Comparison of ENCODE assay signal across 32 mouse cellular contexts in genomic region chr4:40355791-40356450, GRCm38 (mm10).
DNase-seq lines count a peak whose midpoint lies in the region; ATAC-seq and TF ChIP-seq lines count a peak whose summit lies in the region.
"Had no signal": no experiment of that assay in that cellular context is flagged by ENCODE, and none has a peak within 500 bp of the region (broad histone marks: within the 10 kb centered on the region; RNA-seq: fewer than 3 reads in every experiment).

No protein-coding gene starts in this region.

- ATAC-seq in intestine, embryonic 14.5 days (replicated peaks; ENCODE audit: low FRiP score, low TSS enrichment, low read depth) = no peak
- no peak for ATAC-seq in intestine, embryonic 16.5 days
- ATAC-seq: inflammation-experienced regulatory T-cells, adult 6 months; lung, postnatal 0 days had no signal

- no peak overlapping the region for H3K9ac ChIP-seq in intestine, embryonic 14.5 days (ENCODE audit: low read length)
- H3K9ac ChIP-seq in intestine, embryonic 16.5 days (ENCODE audit: low read depth, low read length) = no peak overlapping the region
- H3K9ac ChIP-seq: embryonic facial prominence, embryonic 13.5 days; hindbrain, embryonic 15.5 days; limb, embryonic 15.5 days; liver, embryonic 13.5 days; midbrain, embryonic 13.5 days; neural tube, embryonic 13.5 days had no signal

- DNase-seq in cerebellum, adult 2 months = no peak
- DNase-seq in cerebellum, adult 11-12 months = no peak
- DNase-seq in intestine, embryonic 14.5 days (ENCODE audit: low spot score) = peak; percentile 34
- DNase-seq in right cerebral cortex, adult 18-20 months = peak; percentile 19
- no peak for DNase-seq in right cerebral cortex, postnatal 14 days
- no peak for DNase-seq in B cell, adult 2 months
- DNase-seq in lung, postnatal 36 days = no peak
- DNase-seq: adrenal gland, postnatal 10 days; cerebellum, adult 11 months; cerebellum, postnatal 10 days; gastrocnemius, adult 2 months; heart, postnatal 14 days; kidney, adult 2 months; kidney, postnatal 4 days; liver, embryonic 13.5 days; lung, adult 18-20 months; spleen, adult 18-20 months; thymus, adult 18-20 months; thymus, postnatal 36 days had no signal

- no peaks in the 10 kb centered on the region for H3K4me1 ChIP-seq in cerebellum, adult 2 months (ENCODE audit: control insufficient read depth, insufficient read depth, low read length)
- H3K4me1 ChIP-seq in intestine, embryonic 14.5 days (replicated peaks; ENCODE audit: control insufficient read depth, insufficient read depth, low read length) = no peaks in the 10 kb centered on the region
- H3K4me1 ChIP-seq in intestine, embryonic 16.5 days (ENCODE audit: control insufficient read depth, insufficient read depth, low read length) = no peaks in the 10 kb centered on the region
- H3K4me1 ChIP-seq: hindbrain, embryonic 10.5 days; limb, embryonic 10.5 days; limb, embryonic 15.5 days; liver, embryonic 13.5 days; midbrain, embryonic 13.5 days; neural tube, embryonic 13.5 days had no signal

- H3K4me3 ChIP-seq in cerebellum, adult 2 months (replicated peaks; ENCODE audit: insufficient read depth, low read depth, low read length) = no peak overlapping the region
- no peak overlapping the region for H3K4me3 ChIP-seq in intestine, embryonic 14.5 days (ENCODE audit: low read depth, low read length)
- no peak overlapping the region for H3K4me3 ChIP-seq in intestine, embryonic 16.5 days (ENCODE audit: low read length)
- H3K4me3 ChIP-seq: embryonic facial prominence, embryonic 13.5 days; forebrain, embryonic 10.5 days; gastrocnemius, adult 2 months; hindbrain, embryonic 10.5 days; hindbrain, embryonic 15.5 days; limb, embryonic 10.5 days; limb, embryonic 15.5 days; liver, embryonic 13.5 days; midbrain, embryonic 13.5 days; neural tube, embryonic 13.5 days had no signal

- no peaks in the 10 kb centered on the region for H3K27me3 ChIP-seq in cerebellum, adult 2 months (ENCODE audit: control insufficient read depth, insufficient read depth, low read length)
- no peaks in the 10 kb centered on the region for H3K27me3 ChIP-seq in intestine, embryonic 14.5 days (replicated peaks; ENCODE audit: control insufficient read depth, insufficient read depth, low read length)
- H3K27me3 ChIP-seq in intestine, embryonic 16.5 days (replicated peaks; ENCODE audit: control insufficient read depth, insufficient read depth, low read length) = no peaks in the 10 kb centered on the region
- H3K27me3 ChIP-seq: embryonic facial prominence, embryonic 13.5 days; hindbrain, embryonic 15.5 days; limb, embryonic 15.5 days; liver, embryonic 13.5 days; midbrain, embryonic 13.5 days; neural tube, embryonic 13.5 days had no signal

- TF ChIP-seq CTCF in cerebellum, adult 2 months (IDR thresholded peaks at IDR 0.05; ENCODE audit: borderline replicate concordance, insufficient read depth, low read depth, low read length) = no peak

- H3K27ac ChIP-seq in cerebellum, adult 2 months (ENCODE audit: insufficient read depth, low read length) = 0 out of 2 replicates have a peak overlapping the region, but pooled peaks have one; percentile 30
- H3K27ac ChIP-seq in intestine, embryonic 14.5 days (ENCODE audit: low read depth) = no peak overlapping the region
- H3K27ac ChIP-seq in intestine, embryonic 16.5 days (ENCODE audit: low read length) = no peak overlapping the region
- H3K27ac ChIP-seq: embryonic facial prominence, embryonic 13.5 days; forebrain, embryonic 10.5 days; gastrocnemius, adult 2 months; hindbrain, embryonic 10.5 days; hindbrain, embryonic 15.5 days; limb, embryonic 10.5 days; limb, embryonic 15.5 days; liver, embryonic 13.5 days; macrophage; midbrain, embryonic 13.5 days; neural tube, embryonic 13.5 days had no signal

- H3K9me3 ChIP-seq in intestine, embryonic 14.5 days (ENCODE audit: control insufficient read depth, low read length) = no peaks in the 10 kb centered on the region
- H3K9me3 ChIP-seq in intestine, embryonic 16.5 days (ENCODE audit: control insufficient read depth, low read length) = no peaks in the 10 kb centered on the region
- H3K9me3 ChIP-seq: embryonic facial prominence, embryonic 13.5 days; forebrain, embryonic 10.5 days; G1E; hindbrain, embryonic 10.5 days; hindbrain, embryonic 15.5 days; limb, embryonic 10.5 days; limb, embryonic 15.5 days; liver, embryonic 13.5 days; midbrain, embryonic 13.5 days; neural tube, embryonic 13.5 days had no signal

- WGBS in cerebellum, adult 2 months = 84% methylated on average over 3 of the region's 3 CpGs
- WGBS in intestine, embryonic 14.5 days = 56% methylated on average over 3 of the region's 3 CpGs
- 68% methylated on average over 3 of the region's 3 CpGs for WGBS in intestine, embryonic 16.5 days

- no peak overlapping the region for H3K4me2 ChIP-seq in intestine, embryonic 14.5 days (ENCODE audit: low read length)
- no peak overlapping the region for H3K4me2 ChIP-seq in intestine, embryonic 16.5 days (ENCODE audit: low read depth, low read length)
- H3K4me2 ChIP-seq: embryonic facial prominence, embryonic 13.5 days; hindbrain, embryonic 15.5 days; limb, embryonic 15.5 days; liver, embryonic 13.5 days; midbrain, embryonic 13.5 days; neural tube, embryonic 13.5 days had no signal

- TF ChIP-seq POLR2A in cerebellum, adult 2 months (IDR thresholded peaks at IDR 0.05; ENCODE audit: borderline replicate concordance, insufficient read depth, low read length) = no peak

- H3K36me3 ChIP-seq in intestine, embryonic 14.5 days (ENCODE audit: control insufficient read depth, insufficient read depth, low read length) = no peaks in the 10 kb centered on the region
- no peaks in the 10 kb centered on the region for H3K36me3 ChIP-seq in intestine, embryonic 16.5 days (ENCODE audit: control insufficient read depth, insufficient read depth, low read length)
- H3K36me3 ChIP-seq: embryonic facial prominence, embryonic 13.5 days; forebrain, embryonic 10.5 days; G1E; hindbrain, embryonic 10.5 days; hindbrain, embryonic 15.5 days; limb, embryonic 10.5 days; limb, embryonic 15.5 days; liver, embryonic 13.5 days; midbrain, embryonic 13.5 days; neural tube, embryonic 13.5 days had no signal

Comparison
In these comparisons a context has a peak if more than half of its experiments do, and no peak if none do; other contexts are left out.
1. DNase-seq: peak in intestine, embryonic 14.5 days (single experiment) and right cerebral cortex, adult 18-20 months (single experiment); none in cerebellum, adult 2 months (0 of 2), cerebellum, adult 11-12 months (single experiment), right cerebral cortex, postnatal 14 days (single experiment), B cell, adult 2 months (0 of 2) and lung, postnatal 36 days (single experiment).